Mouse (Mus musculus): ENCODE results near the gene Map3k14. TPM values are rescaled to one million over a fixed set of nuclear protein-coding genes. Genes with fewer than 3 reads are reported as not detected.
A peak's percentile ranks its signal among the peaks of the same experiment; 100 is the strongest.

Gene Map3k14
- total and polyA plus RNA-seq, 3 experiments = 0.39 to 0.99 TPM; not detected in 1

- H3K9ac ChIP-seq (ENCODE audit: control insufficient read depth, low read depth, low read length, poor library complexity, severe bottlenecking) = no peak overlapping the region
- H3K27ac ChIP-seq (ENCODE audit: control insufficient read depth, low read depth, low read length) = no peak overlapping the region
- H3K36me3 ChIP-seq (ENCODE audit: control insufficient read depth in 1 of 2, insufficient read depth in 2 of 2, low read length in 2 of 2) = no peaks in the 10 kb centered on the region
- H3K79me2 ChIP-seq (ENCODE audit: control insufficient read depth, insufficient read depth, low read length, poor library complexity) = no peaks in the 10 kb centered on the region
- no peaks in the 10 kb centered on the region for H3K9me3 ChIP-seq (replicated peaks; ENCODE audit: insufficient read depth, low read length)
- no peaks in the 10 kb centered on the region for H3K27me3 ChIP-seq (ENCODE audit: control insufficient read depth in 1 of 2, insufficient read depth in 2 of 2, low read length in 2 of 2)
- no peaks in the 10 kb centered on the region for H3K4me1 ChIP-seq (ENCODE audit: control insufficient read depth in 1 of 2, insufficient read depth in 2 of 2, low read length in 2 of 2)
- TF ChIP-seq JUND (IDR thresholded peaks at IDR 0.05; ENCODE audit: low read depth, low read length) (no peak), NRF1 (IDR thresholded peaks at IDR 0.05; ENCODE audit: insufficient read depth, low read depth, low read length, poor library complexity, severe bottlenecking) (no peak), RAD21 (IDR thresholded peaks at IDR 0.05; ENCODE audit: low read depth, low read length) (peak; percentile 62), HCFC1 (IDR thresholded peaks at IDR 0.05; ENCODE audit: low read depth, low read length) (no peak), CHD1 (IDR thresholded peaks at IDR 0.05; ENCODE audit: low read depth, low read length) (no peak), POLR2A (IDR thresholded peaks at IDR 0.05; ENCODE audit: control insufficient read depth in 1 of 2, insufficient read depth in 1 of 2, low read depth in 1 of 2, low read length in 2 of 2, poor library complexity in 1 of 2) (no peak), CTCF (IDR thresholded peaks at IDR 0.05 in 2 of 3, conservative IDR thresholded peaks at IDR 0.05 in 1 of 3; ENCODE audit: control insufficient read depth in 1 of 3, insufficient read depth in 1 of 3, low read depth in 2 of 3, low read length in 3 of 3, poor library complexity in 1 of 3, severe bottlenecking in 1 of 3) (peak; percentile 9 to 60 (median 33); a peak in 3 of 6 replicates), USF2 (IDR thresholded peaks at IDR 0.05; ENCODE audit: borderline replicate concordance in 1 of 2, insufficient read depth in 1 of 2, low read depth in 1 of 2, low read length in 2 of 2) (no peak), POLR2AphosphoS5 (IDR thresholded peaks at IDR 0.05; ENCODE audit: borderline replicate concordance, low read depth, low read length) (no peak), ZC3H11A (IDR thresholded peaks at IDR 0.05; ENCODE audit: low read depth, low read length) (peak; percentile 40; the same call in 1 of the 2 replicates), SMC3 (IDR thresholded peaks at IDR 0.05; ENCODE audit: low read depth, low read length) (peak; percentile 50), E2F4 (IDR thresholded peaks at IDR 0.05; ENCODE audit: borderline replicate concordance, low read depth, low read length) (no peak), MAFK (IDR thresholded peaks at IDR 0.05; ENCODE audit: borderline replicate concordance, low read depth, low read length) (no peak), MEF2A (IDR thresholded peaks at IDR 0.05; ENCODE audit: extremely low read depth, insufficient replicate concordance, low read depth, low read length, poor library complexity, severe bottlenecking) (no peak), NELFE (IDR thresholded peaks at IDR 0.05; ENCODE audit: low read depth, low read length) (no peak)
- no peak overlapping the region for H3K4me3 ChIP-seq (ENCODE audit: control insufficient read depth in 1 of 2, insufficient read depth in 1 of 2, low read depth in 2 of 2, low read length in 2 of 2)
- DNase-seq (ENCODE audit: low read depth, low spot score) = peak; percentile 34
Observed at GRCm38 (mm10) chr11:103229608-103230007, 37.7 kb downstream of the Map3k14 start.

GRCm38 (mm10) chr11:103223951-103224456, 43.3 kb downstream of the Map3k14 start:
- Histone ChIP-seq H3K9ac (ENCODE audit: control insufficient read depth, low read depth, low read length, poor library complexity, severe bottlenecking) (no peak overlapping the region), H3K4me3 (ENCODE audit: control insufficient read depth in 1 of 2, insufficient read depth in 1 of 2, low read depth in 2 of 2, low read length in 2 of 2) (no peak overlapping the region), H3K27ac (ENCODE audit: control insufficient read depth, low read depth, low read length) (no peak overlapping the region), H3K27me3 (ENCODE audit: control insufficient read depth in 1 of 2, insufficient read depth in 2 of 2, low read length in 2 of 2) (no peaks in the 10 kb centered on the region), H3K9me3 (replicated peaks; ENCODE audit: insufficient read depth, low read length) (no peaks in the 10 kb centered on the region), H3K79me2 (ENCODE audit: control insufficient read depth, insufficient read depth, low read length, poor library complexity) (no peaks in the 10 kb centered on the region), H3K36me3 (ENCODE audit: control insufficient read depth in 1 of 2, insufficient read depth in 2 of 2, low read length in 2 of 2) (peaks cover 0 to 3% of the 10 kb centered on the region in 2 experiments; a peak in 2 of 4 replicates), H3K4me1 (ENCODE audit: control insufficient read depth in 1 of 2, insufficient read depth in 2 of 2, low read length in 2 of 2) (peaks cover 0 to 9% of the 10 kb centered on the region in 2 experiments; a peak in 2 of 4 replicates)
- no peak for TF ChIP-seq GABPA (IDR thresholded peaks at IDR 0.05; ENCODE audit: low read depth, low read length)
- TF ChIP-seq MYB (IDR thresholded peaks at IDR 0.05; ENCODE audit: low read depth, low read length) = no peak
- no peak for TF ChIP-seq CHD1 (IDR thresholded peaks at IDR 0.05; ENCODE audit: low read depth, low read length)
- no peak for TF ChIP-seq SIN3A (IDR thresholded peaks at IDR 0.05; ENCODE audit: low read length)
- TF ChIP-seq MEF2A (IDR thresholded peaks at IDR 0.05; ENCODE audit: extremely low read depth, insufficient replicate concordance, low read depth, low read length, poor library complexity, severe bottlenecking) = no peak
- TF ChIP-seq ZKSCAN1 (IDR thresholded peaks at IDR 0.05; ENCODE audit: low read depth, low read length) = no peak
- TF ChIP-seq RCOR1 (IDR thresholded peaks at IDR 0.05; ENCODE audit: low read depth, low read length) = no peak
- no peak for TF ChIP-seq CTCF (IDR thresholded peaks at IDR 0.05 in 2 of 3, conservative IDR thresholded peaks at IDR 0.05 in 1 of 3; ENCODE audit: control insufficient read depth in 1 of 3, insufficient read depth in 1 of 3, low read depth in 2 of 3, low read length in 3 of 3, poor library complexity in 1 of 3, severe bottlenecking in 1 of 3)
- no peak for TF ChIP-seq JUND (IDR thresholded peaks at IDR 0.05; ENCODE audit: low read depth, low read length)
- no peak for TF ChIP-seq KAT2A (conservative IDR thresholded peaks at IDR 0.05; ENCODE audit: low read depth, low read length)
- TF ChIP-seq POLR2AphosphoS2 (IDR thresholded peaks at IDR 0.05; ENCODE audit: low read length) = no peak
- TF ChIP-seq MXI1 (IDR thresholded peaks at IDR 0.05; ENCODE audit: low read depth, low read length) = no peak
- no peak for TF ChIP-seq MAX (IDR thresholded peaks at IDR 0.05; ENCODE audit: low read length)
- no peak for TF ChIP-seq POLR2A (IDR thresholded peaks at IDR 0.05; ENCODE audit: control insufficient read depth in 1 of 2, insufficient read depth in 1 of 2, low read depth in 1 of 2, low read length in 2 of 2, poor library complexity in 1 of 2)
- TF ChIP-seq HCFC1 (IDR thresholded peaks at IDR 0.05; ENCODE audit: low read depth, low read length) = no peak
- no peak for TF ChIP-seq TAL1 (IDR thresholded peaks at IDR 0.05; ENCODE audit: low read length)
- TF ChIP-seq UBTF (IDR thresholded peaks at IDR 0.05; ENCODE audit: borderline replicate concordance, insufficient read depth, low read depth, low read length) = no peak
- TF ChIP-seq RAD21 (IDR thresholded peaks at IDR 0.05; ENCODE audit: low read depth, low read length) = no peak
- no peak for TF ChIP-seq SMC3 (IDR thresholded peaks at IDR 0.05; ENCODE audit: low read depth, low read length)
- no peak for TF ChIP-seq USF2 (IDR thresholded peaks at IDR 0.05; ENCODE audit: borderline replicate concordance in 1 of 2, insufficient read depth in 1 of 2, low read depth in 1 of 2, low read length in 2 of 2)
- no peak for DNase-seq (ENCODE audit: low read depth, low spot score)

Data from MEL (cell line).